Mouse (Mus musculus) limb, embryonic 15.5 days (tissue): ENCODE measurements around the gene Rrnad1. TPM values are rescaled to one million over a fixed set of nuclear protein-coding genes. Genes with fewer than 3 reads are reported as not detected.
"Not testable (repeated sequence)": the region's sequence is repeated elsewhere in the genome, so short reads cannot be mapped to it uniquely, and the experiment has no call there.

ENCODE experiments used
- ATAC-seq: fragments of 200-750 bp; cut with Nextera tagmentation; 2 replicates; pipeline ENCODE4 v1.8.0; 2017; ENCODE audit warnings: low read depth, moderate TSS enrichment; ENCODE audit not compliant: insufficient number of reproducible peaks, low FRiP score, low TSS enrichment
- H3K27ac ChIP-seq: fragments of 300-500 bp; sonication (generic); 2 replicates; pipeline ENCODE4 v1.5.1; 2015; ENCODE audit warnings: moderate library complexity, mild to moderate bottlenecking, inconsistent platforms
- H3K27me3 ChIP-seq: fragments of 300-500 bp; sonication (generic); 2 replicates; pipeline ENCODE4 v1.6.1; 2015; ENCODE audit warnings: inconsistent platforms
- H3K36me3 ChIP-seq: fragments of 300-500 bp; sonication (generic); 2 replicates; pipeline ENCODE4 v1.6.1; 2015; ENCODE audit warnings: inconsistent platforms
- H3K4me1 ChIP-seq: fragments of 300-500 bp; sonication (generic); 2 replicates; pipeline ENCODE4 v1.6.1; 2015; ENCODE audit warnings: inconsistent platforms
- H3K4me2 ChIP-seq: fragments of 300-500 bp; sonication (generic); 2 replicates; pipeline ENCODE4 v1.6.1; 2015; ENCODE audit warnings: mild to moderate bottlenecking, inconsistent platforms
- H3K4me3 ChIP-seq: fragments of 300-500 bp; sonication (generic); 2 replicates; pipeline ENCODE4 v1.5.1; 2015; ENCODE audit warnings: mild to moderate bottlenecking, inconsistent platforms
- H3K9ac ChIP-seq: fragments of 300-500 bp; sonication (generic); 2 replicates; pipeline ENCODE4 v1.6.1; 2015; ENCODE audit warnings: inconsistent platforms
- H3K9me3 ChIP-seq: fragments of 300-500 bp; sonication (generic); 2 replicates; pipeline ENCODE4 v1.6.1; 2016; ENCODE audit warnings: inconsistent platforms
- WGBS: fragments of 180-500 bp; shearing (Covaris S2); methylation state at CpG from one replicate; pipeline ENCODE4 v1.1.7; 2015; 5-methylcytosine and 5-hydroxymethylcytosine counted together
- polyA plus RNA-seq: library from polyadenylated mRNA; unstranded; fragments of >200 nt; fragmentation: Nextera tagmentation; extraction: Ambion mirVana; gene quantifications from 2 replicates; pipeline ENCODE4 v1.2.1, GENCODE M21; 2015

The Rrnad1 gene
- polyA plus RNA-seq, 1 experiment from 2014 or later, result 18.5 TPM

- no peaks in the 10 kb centered on the region for H3K27me3 ChIP-seq
- no peak overlapping the region for H3K4me3 ChIP-seq
- H3K4me2 ChIP-seq, result peak overlapping the region; percentile 46
- H3K36me3 ChIP-seq, result peaks cover 16% of the 10 kb centered on the region
- peaks cover 40% of the 10 kb centered on the region for H3K4me1 ChIP-seq
- H3K9me3 ChIP-seq, result no peaks in the 10 kb centered on the region
- H3K27ac ChIP-seq, result peak overlapping the region; percentile 97
- ATAC-seq, result no peak
- WGBS, result 94% methylated on average over 2 of the region's 2 CpGs
- H3K9ac ChIP-seq, result no peak overlapping the region
Observed at GRCm38 (mm10) chr3:87909381-87909780, 21.1 kb downstream of the Rrnad1 start.

- Histone ChIP-seq H3K27me3 (no peaks in the 10 kb centered on the region), H3K9ac (peak overlapping the region; percentile 83), H3K4me3 (peak overlapping the region; percentile 80), H3K4me2 (peak overlapping the region; percentile 63), H3K27ac (peak overlapping the region; percentile 97), H3K4me1 (peaks cover 40% of the 10 kb centered on the region), H3K9me3 (no peaks in the 10 kb centered on the region), H3K36me3 (0 out of 2 replicates have a peak, but pooled peaks cover under 1% of the 10 kb centered on the region)
- 0% methylated on average over 1 of the region's 1 CpGs for WGBS
- no peak for ATAC-seq
Observed at GRCm38 (mm10) chr3:87907906-87908305, 22.6 kb downstream of the Rrnad1 start.

- peak overlapping the region; percentile 97 for H3K27ac ChIP-seq
- no peaks in the 10 kb centered on the region for H3K27me3 ChIP-seq
- peak overlapping the region; percentile 83 for H3K9ac ChIP-seq
- under 1% methylated on average over 27 of the region's 27 CpGs for WGBS
- ATAC-seq, result no peak
- peaks cover 40% of the 10 kb centered on the region for H3K4me1 ChIP-seq
- no peaks in the 10 kb centered on the region for H3K9me3 ChIP-seq
- peak overlapping the region; percentile 63 for H3K4me2 ChIP-seq
- H3K4me3 ChIP-seq, result peak overlapping the region; percentile 80
- H3K36me3 ChIP-seq, result no peaks in the 10 kb centered on the region
Observed at GRCm38 (mm10) chr3:87906981-87907857, 23.3 kb downstream of the Rrnad1 start.

- Histone ChIP-seq H3K4me2 (peak overlapping the region; percentile 63), H3K36me3 (no peaks in the 10 kb centered on the region), H3K27ac (peak overlapping the region; percentile 97), H3K9ac (peak overlapping the region; percentile 83), H3K4me1 (peaks cover 40% of the 10 kb centered on the region), H3K27me3 (no peaks in the 10 kb centered on the region), H3K4me3 (peak overlapping the region; percentile 80), H3K9me3 (no peaks in the 10 kb centered on the region)
- ATAC-seq, result peak; percentile 2; the same call in 1 of the 2 replicates
- 0% methylated on average over 40 of the region's 47 CpGs for WGBS
Observed at GRCm38 (mm10) chr3:87906601-87906980, 23.9 kb downstream of the Rrnad1 start.

- Histone ChIP-seq H3K27me3 (no peaks in the 10 kb centered on the region), H3K9me3 (no peaks in the 10 kb centered on the region), H3K9ac (peak within 1 kb of the TSS; percentile 83), H3K4me1 (peaks cover 36% of the 10 kb centered on the region), H3K27ac (peak within 1 kb of the TSS; percentile 97), H3K36me3 (no peaks in the 10 kb centered on the region), H3K4me3 (peak within 1 kb of the TSS; percentile 80), H3K4me2 (peak within 1 kb of the TSS; percentile 63)
- under 1% methylated on average over 54 of the region's 57 CpGs for WGBS
- ATAC-seq, result peak; percentile 91
Observed at GRCm38 (mm10) chr3:87905880-87906485, 24.5 kb downstream of the Rrnad1 start, which contains the start of gene Hdgf. Hdgf (plus strand) TSS chr3:87906321.

- Histone ChIP-seq H3K9ac (no peak overlapping the region), H3K4me3 (no peak overlapping the region), H3K9me3 (no peaks in the 10 kb centered on the region), H3K4me1 (peaks cover 15% of the 10 kb centered on the region), H3K27ac (no peak overlapping the region), H3K27me3 (no peaks in the 10 kb centered on the region), H3K4me2 (no peak overlapping the region), H3K36me3 (no peaks in the 10 kb centered on the region)
- ATAC-seq, result no peak
- WGBS, result 42% methylated on average over 5 of the region's 5 CpGs
Observed at GRCm38 (mm10) chr3:87903821-87904220, 26.7 kb downstream of the Rrnad1 start.

GRCm38 (mm10) chr3:87901959-87902358 is 28.6 kb downstream of the Rrnad1 start:
- H3K4me3 ChIP-seq, H3K4me2 ChIP-seq, H3K27ac ChIP-seq, H3K36me3 ChIP-seq, H3K27me3 ChIP-seq, ATAC-seq, H3K9ac ChIP-seq, H3K9me3 ChIP-seq, H3K4me1 ChIP-seq: not testable (repeated sequence)
- WGBS, result 73% methylated on average over 6 of the region's 6 CpGs

- H3K27ac ChIP-seq, result no peak overlapping the region
- no peak overlapping the region for H3K4me3 ChIP-seq
- no peak overlapping the region for H3K4me2 ChIP-seq
- H3K4me1 ChIP-seq, result no peaks in the 10 kb centered on the region
- no peak overlapping the region for H3K9ac ChIP-seq
- WGBS, result 37% methylated on average over 1 of the region's 1 CpGs
- ATAC-seq, result no peak
- no peaks in the 10 kb centered on the region for H3K27me3 ChIP-seq
- no peaks in the 10 kb centered on the region for H3K9me3 ChIP-seq
- H3K36me3 ChIP-seq, result no peaks in the 10 kb centered on the region
Observed at GRCm38 (mm10) chr3:87901036-87901624, 29.4 kb downstream of the Rrnad1 start.

- ATAC-seq, result no peak
- 80% methylated on average over 3 of the region's 3 CpGs for WGBS
Observed at GRCm38 (mm10) chr3:87899776-87900175, 30.7 kb downstream of the Rrnad1 start.

GRCm38 (mm10) chr3:87899266-87899665 is 31.3 kb downstream of the Rrnad1 start:
- no peak overlapping the region for H3K4me2 ChIP-seq
- H3K9ac ChIP-seq, result no peak overlapping the region
- 63% methylated on average over 3 of the region's 3 CpGs for WGBS
- no peak for ATAC-seq
- H3K4me3 ChIP-seq, result no peak overlapping the region
- no peaks in the 10 kb centered on the region for H3K9me3 ChIP-seq
- H3K36me3 ChIP-seq, result no peaks in the 10 kb centered on the region
- no peaks in the 10 kb centered on the region for H3K4me1 ChIP-seq
- no peaks in the 10 kb centered on the region for H3K27me3 ChIP-seq
- no peak overlapping the region for H3K27ac ChIP-seq

More at GRCm38 (mm10) chr3:87899776-87900175, 30.7 kb downstream of the Rrnad1 start:
- no peak overlapping the region for H3K4me2 ChIP-seq
- no peaks in the 10 kb centered on the region for H3K36me3 ChIP-seq
- no peak overlapping the region for H3K27ac ChIP-seq
- no peak overlapping the region for H3K9ac ChIP-seq
- no peaks in the 10 kb centered on the region for H3K9me3 ChIP-seq
- no peak overlapping the region for H3K4me3 ChIP-seq
- no peaks in the 10 kb centered on the region for H3K27me3 ChIP-seq
- no peaks in the 10 kb centered on the region for H3K4me1 ChIP-seq

- Histone ChIP-seq H3K4me3 (no peak overlapping the region), H3K36me3 (no peaks in the 10 kb centered on the region), H3K27ac (no peak overlapping the region), H3K27me3 (no peaks in the 10 kb centered on the region), H3K9me3 (no peaks in the 10 kb centered on the region), H3K4me2 (no peak overlapping the region), H3K9ac (no peak overlapping the region), H3K4me1 (no peaks in the 10 kb centered on the region)
- no peak for ATAC-seq
- WGBS, result 73% methylated on average over 3 of the region's 3 CpGs
Observed at GRCm38 (mm10) chr3:87893367-87893905, 37.1 kb downstream of the Rrnad1 start.
